Comparison of ENCODE assay signal across 10 mouse cellular contexts in genomic region chr15:84234794-84235581, GRCm38 (mm10). TPM values are rescaled to one million over a fixed set of nuclear protein-coding genes. Genes with fewer than 3 reads are reported as not detected.
DNase-seq lines count a peak whose midpoint lies in the region; ATAC-seq and TF ChIP-seq lines count a peak whose summit lies in the region.
"Had no signal": no experiment of that assay in that cellular context is flagged by ENCODE, and none has a peak within 500 bp of the region (broad histone marks: within the 10 kb centered on the region; RNA-seq: fewer than 3 reads in every experiment).

No protein-coding gene starts in this region.

- H3K9me3 ChIP-seq in heart, embryonic 12.5 days (replicated peaks): no peaks in the 10 kb centered on the region
- no peaks in the 10 kb centered on the region; the same call in 1 of the 2 replicates for H3K9me3 ChIP-seq in megakaryocyte, embryonic 14.5 days
- H3K9me3 ChIP-seq in hindbrain, postnatal 0 days (ENCODE audit: low read length): no peaks in the 10 kb centered on the region

- 67% methylated on average over 7 of the region's 7 CpGs for WGBS in heart, embryonic 12.5 days
- 71% methylated on average over 7 of the region's 7 CpGs for WGBS in hindbrain, postnatal 0 days
- WGBS in small intestine, adult 2 months: 75% methylated on average over 7 of the region's 7 CpGs

- H3K4me1 ChIP-seq in heart, embryonic 12.5 days (replicated peaks): peaks cover 65% of the 10 kb centered on the region
- H3K4me1 ChIP-seq in megakaryocyte, embryonic 14.5 days: peaks cover 73% of the 10 kb centered on the region
- peaks cover 36% of the 10 kb centered on the region for H3K4me1 ChIP-seq in hindbrain, postnatal 0 days (ENCODE audit: insufficient read depth, low read length)
- H3K4me1 ChIP-seq in small intestine, adult 2 months (ENCODE audit: control insufficient read depth, insufficient read depth, insufficient read length, low read length): peaks cover 4% of the 10 kb centered on the region

- DNase-seq in heart, postnatal 14 days: no peak
- DNase-seq in hindbrain, postnatal 0 days (ENCODE audit: low spot score): peak; percentile 84
- DNase-seq in adrenal gland, postnatal 10 days: no peak
- no peak for DNase-seq in cerebellum, adult 18-20 months
- DNase-seq: thymus, postnatal 25 days had no signal

- no peak for ATAC-seq in heart, embryonic 12.5 days (ENCODE audit: insufficient number of reproducible peaks, low FRiP score)
- ATAC-seq in megakaryocyte, adult 5-6 weeks (ENCODE audit: poor library complexity, severe bottlenecking): no peak
- ATAC-seq in hindbrain, postnatal 0 days: peak; percentile 65

- intact Hi-C loops in heart, postnatal 14 days (cut with DNase I): no loop called here

- peaks cover 12% of the 10 kb centered on the region for H3K36me3 ChIP-seq in heart, embryonic 12.5 days
- H3K36me3 ChIP-seq in megakaryocyte, embryonic 14.5 days (replicated peaks; ENCODE audit: low read length): no peaks in the 10 kb centered on the region
- H3K36me3 ChIP-seq in hindbrain, postnatal 0 days (ENCODE audit: insufficient read depth, low read length): no peaks in the 10 kb centered on the region
- no peaks in the 10 kb centered on the region for H3K36me3 ChIP-seq in small intestine, adult 2 months (ENCODE audit: control insufficient read depth, insufficient read depth, low read length)

- no peaks in the 10 kb centered on the region for H3K27me3 ChIP-seq in heart, embryonic 12.5 days (replicated peaks)
- peaks cover 26% of the 10 kb centered on the region for H3K27me3 ChIP-seq in megakaryocyte, embryonic 14.5 days (replicated peaks)
- H3K27me3 ChIP-seq in hindbrain, postnatal 0 days (ENCODE audit: insufficient read depth, low read length): no peaks in the 10 kb centered on the region
- peaks cover 8% of the 10 kb centered on the region for H3K27me3 ChIP-seq in small intestine, adult 2 months (ENCODE audit: control insufficient read depth, insufficient read depth, low read length)
- H3K27me3 ChIP-seq: CH12.LX had no signal

- H3K27ac ChIP-seq in heart, embryonic 12.5 days (ENCODE audit: poor library complexity, severe bottlenecking): peak overlapping the region; percentile 45; the same call in 1 of the 2 replicates
- peak overlapping the region; percentile 51; the same call in 1 of the 2 replicates for H3K27ac ChIP-seq in hindbrain, postnatal 0 days
- H3K27ac ChIP-seq in small intestine, adult 2 months (ENCODE audit: insufficient read depth, low read depth, low read length): peak overlapping the region; percentile 31

- H3K9ac ChIP-seq in heart, embryonic 12.5 days: no peak overlapping the region
- no peak overlapping the region for H3K9ac ChIP-seq in hindbrain, postnatal 0 days (replicated peaks; ENCODE audit: low read length)

- TF ChIP-seq CTCF in hindbrain, postnatal 0 days (IDR thresholded peaks at IDR 0.05; ENCODE audit: low read depth): peak; percentile 45
- TF ChIP-seq CTCF in small intestine, adult 2 months (IDR thresholded peaks at IDR 0.05; ENCODE audit: extremely low read depth, insufficient read length, insufficient replicate concordance, low read depth, low read length): no peak

- no peak overlapping the region for H3K4me3 ChIP-seq in heart, embryonic 12.5 days
- peak overlapping the region; percentile 73 for H3K4me3 ChIP-seq in megakaryocyte, embryonic 14.5 days (replicated peaks)
- H3K4me3 ChIP-seq in hindbrain, postnatal 0 days (ENCODE audit: low read length): no peak overlapping the region
- no peak overlapping the region for H3K4me3 ChIP-seq in small intestine, adult 2 months (ENCODE audit: low read depth, low read length)

- TF ChIP-seq POLR2A in small intestine, adult 2 months (IDR thresholded peaks at IDR 0.05; ENCODE audit: low read depth, low read length): no peak

- H3K4me2 ChIP-seq in heart, embryonic 12.5 days: no peak overlapping the region
- no peak overlapping the region for H3K4me2 ChIP-seq in hindbrain, postnatal 0 days (ENCODE audit: low read depth, low read length)

RNA-seq across cellular contexts. Expression of gene Parvb, which starts 3.1 kb away (rescaled TPM):
- polyA plus RNA-seq in heart, embryonic 12.5 days (2016; fragmentation: Nextera tagmentation; extraction: Ambion mirVana): 13.5 and 13.8 TPM in 2 replicates
- total RNA-seq in heart, postnatal 14 days (2021): 100 to 1,000 TPM; 149 to 151 TPM
- polyA plus RNA-seq in megakaryocyte, embryonic 14.5 days (2012; ENCODE audit: insufficient read depth, low replicate concordance): 524 and 845 TPM in 2 replicates
- 32.7 and 38.8 TPM in 2 replicates for total RNA-seq in megakaryocyte, adult 5-6 weeks (2015)
- total RNA-seq in megakaryocyte, adult 5-6 weeks (2017): 9.5 and 10.6 TPM in 2 replicates
- 9.4 and 9.5 TPM in 2 replicates for total RNA-seq in hindbrain, postnatal 0 days (2014; rRNA removed)
- polyA plus RNA-seq in hindbrain, postnatal 0 days (2015; fragmentation: Nextera tagmentation; extraction: Ambion mirVana): 4.3 and 6.2 TPM in 2 replicates
- 1.4 and 2.9 TPM in 2 replicates for polyA plus RNA-seq in small intestine, adult 2 months (2012; rRNA removed)
- total RNA-seq in adrenal gland, postnatal 10 days (2021): 10 to 100 TPM; 33.2 to 42.1 TPM

RNA-seq across cellular contexts. Expression of gene Samm50, which starts 42.9 kb away (rescaled TPM):
- polyA plus RNA-seq in heart, embryonic 12.5 days (2016; fragmentation: Nextera tagmentation; extraction: Ambion mirVana): 122 and 125 TPM in 2 replicates
- 100 to 1,000 TPM; 265 to 269 TPM for total RNA-seq in heart, postnatal 14 days (2021)
- 14.6 and 45.4 TPM in 2 replicates for polyA plus RNA-seq in megakaryocyte, embryonic 14.5 days (2012; ENCODE audit: insufficient read depth, low replicate concordance)
- total RNA-seq in megakaryocyte, adult 5-6 weeks (2015): 25.7 and 30.5 TPM in 2 replicates
- total RNA-seq in megakaryocyte, adult 5-6 weeks (2017): 26.0 and 26.4 TPM in 2 replicates
- total RNA-seq in hindbrain, postnatal 0 days (2014; rRNA removed): 28.0 and 30.9 TPM in 2 replicates
- polyA plus RNA-seq in hindbrain, postnatal 0 days (2015; fragmentation: Nextera tagmentation; extraction: Ambion mirVana): 92.3 and 93.6 TPM in 2 replicates
- 8.6 and 13.1 TPM in 2 replicates for polyA plus RNA-seq in small intestine, adult 2 months (2012; rRNA removed)
- total RNA-seq in adrenal gland, postnatal 10 days (2021): 100 to 1,000 TPM; 240 to 293 TPM
